Mouse (Mus musculus) MEL (cell line): ENCODE measurements around the gene Csnk1e. TPM values are rescaled to one million over a fixed set of nuclear protein-coding genes. Genes with fewer than 3 reads are reported as not detected.

Experiments
- DNase-seq: peaks from one replicate; pipeline ENCODE4 v3.0.0; 2011; ENCODE audit warnings: low read depth, low spot score
- H3K27ac ChIP-seq: 2 replicates; pipeline ENCODE4 v1.5.1; 2012; ENCODE audit warnings: low read depth, mild to moderate bottlenecking, control low read depth, low read length, moderate library complexity; ENCODE audit not compliant: control insufficient read depth
- H3K27me3 ChIP-seq, 2 experiments: fragments of 150-350 bp in 1 of 2; sonication (generic) in 1 of 2; 2 replicates each; pipeline ENCODE4 v1.6.1; 2012; ENCODE audit warnings: low read length in 2 of 2, mild to moderate bottlenecking in 2 of 2, improper control_type of control experiment in 1 of 2, moderate library complexity in 1 of 2; ENCODE audit not compliant: insufficient read depth in 2 of 2, control insufficient read depth in 1 of 2
- H3K36me3 ChIP-seq, 2 experiments: 2 replicates each; pipeline ENCODE4 v1.6.1; 2012 to 2014; ENCODE audit warnings: low read length in 2 of 2, improper control_type of control experiment in 1 of 2, inconsistent platforms in 1 of 2, mild to moderate bottlenecking in 1 of 2; ENCODE audit not compliant: insufficient read depth in 2 of 2, control insufficient read depth in 1 of 2
- H3K4me1 ChIP-seq, 2 experiments: fragments of 150-350 bp in 1 of 2; sonication (generic) in 1 of 2; 2 replicates each; pipeline ENCODE4 v1.6.1; 2012; ENCODE audit warnings: low read length in 2 of 2, improper control_type of control experiment in 1 of 2, mild to moderate bottlenecking in 1 of 2; ENCODE audit not compliant: insufficient read depth in 2 of 2, control insufficient read depth in 1 of 2
- H3K4me3 ChIP-seq, 2 experiments: fragments of 150-350 bp in 1 of 2; sonication (generic) in 1 of 2; 2 replicates each; pipeline ENCODE4 v1.5.1; 2012; ENCODE audit warnings: low read depth in 2 of 2, low read length in 2 of 2, mild to moderate bottlenecking in 2 of 2, moderate library complexity in 2 of 2, control low read depth in 1 of 2, improper control_type of control experiment in 1 of 2; ENCODE audit not compliant: control insufficient read depth in 1 of 2, insufficient read depth in 1 of 2
- H3K79me2 ChIP-seq: 2 replicates; pipeline ENCODE4 v1.6.1; 2012; ENCODE audit warnings: mild to moderate bottlenecking, low read length, moderate library complexity; ENCODE audit not compliant: control insufficient read depth, poor library complexity, insufficient read depth
- H3K9ac ChIP-seq: 2 replicates; pipeline ENCODE4 v1.6.1; 2012; ENCODE audit warnings: low read depth, mild to moderate bottlenecking, control low read depth, low read length, moderate library complexity; ENCODE audit not compliant: control insufficient read depth, poor library complexity, severe bottlenecking
- H3K9me3 ChIP-seq: fragments of 150-350 bp; sonication (generic); replicated peaks from 2 replicates; pipeline ENCODE4 v1.6.1; 2012; ENCODE audit warnings: mild to moderate bottlenecking, low read length, improper control_type of control experiment, moderate library complexity; ENCODE audit not compliant: insufficient read depth
- BHLHE40 ChIP-seq: IDR thresholded peaks from 2 replicates; pipeline ENCODE4 v1.6.1; 2012; ENCODE audit warnings: low read depth, mild to moderate bottlenecking, inconsistent platforms, low read length, improper control_type of control experiment, borderline replicate concordance
- CHD1 ChIP-seq: IDR thresholded peaks from 2 replicates; pipeline ENCODE4 v1.6.1; 2012; ENCODE audit warnings: low read depth, mild to moderate bottlenecking, inconsistent platforms, low read length, improper control_type of control experiment
- CTCF ChIP-seq, 3 experiments: IDR thresholded peaks in 2 of 3; conservative IDR thresholded peaks in 1 of 3; 2 replicates each; pipeline ENCODE4 v1.5.1; 2011 to 2012; ENCODE audit warnings: low read length in 3 of 3, low read depth in 2 of 3, mild to moderate bottlenecking in 2 of 3, improper control_type of control experiment in 1 of 3, inconsistent platforms in 1 of 3, mixed read lengths in 1 of 3, moderate library complexity in 1 of 3; ENCODE audit not compliant: control insufficient read depth in 1 of 3, insufficient read depth in 1 of 3, poor library complexity in 1 of 3, severe bottlenecking in 1 of 3
- E2F4 ChIP-seq: IDR thresholded peaks from 2 replicates; pipeline ENCODE4 v1.6.1; 2011; ENCODE audit warnings: low read depth, low read length, improper control_type of control experiment, borderline replicate concordance
- EP300 ChIP-seq, 2 experiments: IDR thresholded peaks; 2 replicates each; pipeline ENCODE4 v1.6.1; 2011; ENCODE audit warnings: improper control_type of control experiment in 2 of 2, low read length in 2 of 2, low read depth in 1 of 2, mild to moderate bottlenecking in 1 of 2
- GABPA ChIP-seq: IDR thresholded peaks from 2 replicates; pipeline ENCODE4 v1.6.1; 2012; ENCODE audit warnings: low read depth, mild to moderate bottlenecking, inconsistent platforms, low read length, improper control_type of control experiment, moderate library complexity
- GATA1 ChIP-seq: IDR thresholded peaks from 2 replicates; pipeline ENCODE4 v1.6.1; 2011; ENCODE audit warnings: low read depth, low read length, improper control_type of control experiment
- JUND ChIP-seq: IDR thresholded peaks from 2 replicates; pipeline ENCODE4 v1.6.1; 2011; ENCODE audit warnings: low read depth, mild to moderate bottlenecking, improper control_type of control experiment, low read length
- MAFK ChIP-seq: IDR thresholded peaks from 2 replicates; pipeline ENCODE4 v1.6.1; 2011; ENCODE audit warnings: low read depth, mild to moderate bottlenecking, low read length, improper control_type of control experiment, borderline replicate concordance
- NELFE ChIP-seq: IDR thresholded peaks from 2 replicates; pipeline ENCODE4 v1.6.1; 2011; ENCODE audit warnings: low read depth, low read length, improper control_type of control experiment
- NRF1 ChIP-seq: IDR thresholded peaks from 2 replicates; pipeline ENCODE4 v1.6.1; 2014; ENCODE audit warnings: low read depth, mild to moderate bottlenecking, inconsistent platforms, low read length, improper control_type of control experiment, moderate library complexity; ENCODE audit not compliant: poor library complexity, insufficient read depth, severe bottlenecking
- POLR2A ChIP-seq, 2 experiments: IDR thresholded peaks; 2 replicates each; pipeline ENCODE4 v1.6.1; 2011 to 2012; ENCODE audit warnings: low read length in 2 of 2, mild to moderate bottlenecking in 2 of 2, control low read depth in 1 of 2, improper control_type of control experiment in 1 of 2, low read depth in 1 of 2, moderate library complexity in 1 of 2; ENCODE audit not compliant: control insufficient read depth in 1 of 2, insufficient read depth in 1 of 2, poor library complexity in 1 of 2
- POLR2AphosphoS2 ChIP-seq: IDR thresholded peaks from 2 replicates; pipeline ENCODE4 v1.6.1; 2011; ENCODE audit warnings: low read length, improper control_type of control experiment
- POLR2AphosphoS5 ChIP-seq: IDR thresholded peaks from 2 replicates; pipeline ENCODE4 v1.6.1; 2012; ENCODE audit warnings: low read depth, borderline replicate concordance, mild to moderate bottlenecking, inconsistent platforms, low read length, moderate library complexity, mixed read lengths
- RAD21 ChIP-seq: IDR thresholded peaks from 2 replicates; pipeline ENCODE4 v1.6.1; 2011; ENCODE audit warnings: mild to moderate bottlenecking, low read depth, low read length, improper control_type of control experiment
- SMC3 ChIP-seq: IDR thresholded peaks from 2 replicates; pipeline ENCODE4 v1.6.1; 2011; ENCODE audit warnings: low read depth, low read length, improper control_type of control experiment
- TAL1 ChIP-seq: IDR thresholded peaks from 2 replicates; pipeline ENCODE4 v1.6.1; 2012; ENCODE audit warnings: mild to moderate bottlenecking, inconsistent platforms, low read length, moderate library complexity, mixed read lengths
- USF1 ChIP-seq: IDR thresholded peaks from 2 replicates; pipeline ENCODE4 v1.6.1; 2014; ENCODE audit warnings: low read depth, mild to moderate bottlenecking, inconsistent platforms, low read length, improper control_type of control experiment, moderate library complexity
- ZC3H11A ChIP-seq: IDR thresholded peaks from 2 replicates; pipeline ENCODE4 v1.6.1; 2012; ENCODE audit warnings: low read depth, mild to moderate bottlenecking, inconsistent platforms, low read length, improper control_type of control experiment
- ZMIZ1 ChIP-seq: IDR thresholded peaks from 2 replicates; pipeline ENCODE4 v1.6.1; 2012; ENCODE audit warnings: low read depth, mild to moderate bottlenecking, inconsistent platforms, low read length, improper control_type of control experiment, moderate library complexity
- ZNF384 ChIP-seq: IDR thresholded peaks from 2 replicates; pipeline ENCODE4 v1.6.1; 2012; ENCODE audit warnings: low read depth, mild to moderate bottlenecking, inconsistent platforms, low read length, improper control_type of control experiment
- polyA plus RNA-seq, 2 experiments: library from polyadenylated mRNA; stranded (reverse) in 1 of 2; unstranded in 1 of 2; fragments of >175 nt in 1 of 2; fragments of >200 nt in 1 of 2; gene quantifications; 2 replicates each; pipeline versions ENCODE4 v1.2.1 to v1.2.4; 2012; ENCODE audit warnings: low replicate concordance in 2 of 2, low read depth in 1 of 2; ENCODE audit not compliant: insufficient read length in 2 of 2, insufficient read depth in 1 of 2, missing spikeins in 1 of 2
- total RNA-seq: library from RNA; depleted of rRNA; stranded (reverse); fragments of 300-350 nt; gene quantifications from 2 replicates; pipeline ENCODE4 v1.2.3, GENCODE M21; 2012

Gene Csnk1e
- total and polyA plus RNA-seq, 3 experiments = 28.5 to 58.1 TPM; not detected in 1

DNA sequence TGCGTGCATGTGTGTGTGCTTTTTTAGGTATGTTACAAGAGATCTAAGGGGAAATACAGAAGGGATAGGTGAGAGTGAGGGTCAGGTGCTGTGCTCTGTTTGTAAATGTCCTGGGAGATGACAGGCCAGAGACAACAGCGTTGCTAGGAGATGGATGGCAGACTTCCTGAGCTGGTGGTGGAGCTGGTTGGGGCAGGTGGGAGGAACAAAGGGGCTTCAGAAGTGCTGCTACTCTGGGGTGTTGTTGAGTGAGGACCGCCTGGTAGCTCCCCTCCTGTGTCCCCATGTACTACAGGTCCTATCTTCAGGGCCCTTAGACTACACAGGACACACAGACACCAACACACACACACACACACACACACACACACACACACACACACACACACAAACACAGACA lies 80.6 kb downstream of the Csnk1e start:
- no peak for TF ChIP-seq GATA1
- no peak for TF ChIP-seq GABPA
- TF ChIP-seq ZNF384 = no peak
- no peak for TF ChIP-seq CHD1
- TF ChIP-seq RAD21 = no peak
- no peak for TF ChIP-seq ZMIZ1
- no peak for TF ChIP-seq POLR2AphosphoS5
- TF ChIP-seq POLR2AphosphoS2 = no peak
- TF ChIP-seq ZC3H11A = no peak
- TF ChIP-seq E2F4 = no peak
- no peak for TF ChIP-seq BHLHE40
- no peak for TF ChIP-seq NELFE
- TF ChIP-seq USF1 = no peak
- no peak for TF ChIP-seq EP300 (IDR thresholded peaks at IDR 0.05; ENCODE audit: low read depth in 1 of 2, low read length in 2 of 2)
- TF ChIP-seq SMC3 = no peak
- no peak for TF ChIP-seq TAL1
- Histone ChIP-seq H3K27me3 (no peaks in the 10 kb centered on the region), H3K4me3 (no peak overlapping the region), H3K79me2 (no peaks in the 10 kb centered on the region), H3K36me3 (no peaks in the 10 kb centered on the region; a peak in 1 of 4 replicates), H3K4me1 (no peaks in the 10 kb centered on the region), H3K9ac (no peak overlapping the region), H3K27ac (no peak overlapping the region), H3K9me3 (no peaks in the 10 kb centered on the region)
- no peak for DNase-seq

- H3K4me3 ChIP-seq = no peak overlapping the region
- no peak for DNase-seq
- no peak overlapping the region for H3K27ac ChIP-seq
- H3K27me3 ChIP-seq = no peaks in the 10 kb centered on the region
- TF ChIP-seq POLR2A (IDR thresholded peaks at IDR 0.05; ENCODE audit: control insufficient read depth in 1 of 2, insufficient read depth in 1 of 2, low read depth in 1 of 2, low read length in 2 of 2, poor library complexity in 1 of 2) (no peak), USF1 (no peak), MAFK (no peak), NRF1 (no peak), EP300 (IDR thresholded peaks at IDR 0.05; ENCODE audit: low read depth in 1 of 2, low read length in 2 of 2) (no peak), ZNF384 (no peak), CTCF (IDR thresholded peaks at IDR 0.05 in 2 of 3, conservative IDR thresholded peaks at IDR 0.05 in 1 of 3; ENCODE audit: control insufficient read depth in 1 of 3, insufficient read depth in 1 of 3, low read depth in 2 of 3, low read length in 3 of 3, poor library complexity in 1 of 3, severe bottlenecking in 1 of 3) (no peak), JUND (no peak)
- no peaks in the 10 kb centered on the region for H3K79me2 ChIP-seq
- H3K9me3 ChIP-seq = no peaks in the 10 kb centered on the region
- H3K36me3 ChIP-seq = no peaks in the 10 kb centered on the region
- no peaks in the 10 kb centered on the region for H3K4me1 ChIP-seq
- H3K9ac ChIP-seq = no peak overlapping the region
Observed at GRCm38 (mm10) chr15:79370281-79370843, 85.0 kb downstream of the Csnk1e start.
